Mouse (Mus musculus) hindbrain, embryonic 15.5 days (tissue): ENCODE measurements around the gene 2900026A02Rik. TPM values are rescaled to one million over a fixed set of nuclear protein-coding genes. Genes with fewer than 3 reads are reported as not detected.

ENCODE experiments used
- ATAC-seq: fragments of 200-750 bp; cut with Nextera tagmentation; 2 replicates; pipeline ENCODE4 v1.8.0; 2017; ENCODE audit warnings: low read depth, moderate number of reproducible peaks, moderate TSS enrichment; ENCODE audit not compliant: low FRiP score
- H3K27ac ChIP-seq: fragments of 300-500 bp; sonication (generic); replicated peaks from 2 replicates; pipeline ENCODE4 v1.5.1; 2015; ENCODE audit warnings: mild to moderate bottlenecking, inconsistent platforms
- H3K27me3 ChIP-seq: fragments of 300-500 bp; sonication (generic); 2 replicates; pipeline ENCODE4 v1.6.1; 2015; ENCODE audit warnings: control low read depth, inconsistent platforms
- H3K36me3 ChIP-seq: fragments of 300-500 bp; sonication (generic); 2 replicates; pipeline ENCODE4 v1.6.1; 2015; ENCODE audit warnings: control low read depth, inconsistent platforms
- H3K4me1 ChIP-seq: fragments of 300-500 bp; sonication (generic); replicated peaks from 2 replicates; pipeline ENCODE4 v1.6.1; 2015; ENCODE audit warnings: control low read depth, inconsistent platforms
- H3K4me2 ChIP-seq: fragments of 300-500 bp; sonication (generic); 2 replicates; pipeline ENCODE4 v1.6.1; 2015; ENCODE audit warnings: moderate library complexity, mild to moderate bottlenecking, inconsistent platforms
- H3K4me3 ChIP-seq: fragments of 300-500 bp; sonication (generic); 2 replicates; pipeline ENCODE4 v1.5.1; 2015; ENCODE audit warnings: mild to moderate bottlenecking, inconsistent platforms
- H3K9ac ChIP-seq: fragments of 300-500 bp; sonication (generic); 2 replicates; pipeline ENCODE4 v1.6.1; 2015; ENCODE audit warnings: inconsistent platforms
- H3K9me3 ChIP-seq: fragments of 300-500 bp; sonication (generic); 2 replicates; pipeline ENCODE4 v1.6.1; 2016; ENCODE audit warnings: control low read depth, inconsistent platforms
- WGBS: fragments of 180-500 bp; shearing (Covaris S2); methylation state at CpG from one replicate; pipeline ENCODE4 v1.1.7; 2015; 5-methylcytosine and 5-hydroxymethylcytosine counted together
- polyA plus RNA-seq: library from polyadenylated mRNA; unstranded; fragments of >200 nt; fragmentation: Nextera tagmentation; extraction: Ambion mirVana; gene quantifications from 2 replicates; pipeline ENCODE4 v1.2.1, GENCODE M21; 2015

The 2900026A02Rik gene
- polyA plus RNA-seq: 3.8 and 3.9 TPM in 2 replicates

- Histone ChIP-seq H3K36me3 (no peaks in the 10 kb centered on the region), H3K27me3 (no peaks in the 10 kb centered on the region), H3K27ac (0 out of 2 replicates have a peak within 1 kb of the TSS, but pooled peaks have one; percentile 21), H3K4me2 (peak within 1 kb of the TSS; percentile 87), H3K9ac (peak within 1 kb of the TSS; percentile 45), H3K4me3 (peak within 1 kb of the TSS; percentile 63), H3K9me3 (no peaks in the 10 kb centered on the region), H3K4me1 (peaks cover 16% of the 10 kb centered on the region)
- ATAC-seq: peak; percentile 65
- 10% methylated on average over 43 of the region's 62 CpGs for WGBS
Measured at GRCm38 (mm10) chr5:113221147-113221865, at the start of gene 2900026A02Rik. 2900026A02Rik (minus strand) TSS chr5:113221236.

- H3K9ac ChIP-seq: no peak overlapping the region
- H3K9me3 ChIP-seq: no peaks in the 10 kb centered on the region
- H3K36me3 ChIP-seq: peaks cover 34% of the 10 kb centered on the region
- no peak overlapping the region for H3K4me2 ChIP-seq
- 0 out of 2 replicates have a peak overlapping the region, but pooled peaks have one; percentile 30 for H3K27ac ChIP-seq
- ATAC-seq: no peak
- no peaks in the 10 kb centered on the region for H3K4me1 ChIP-seq
- H3K27me3 ChIP-seq: no peaks in the 10 kb centered on the region
- H3K4me3 ChIP-seq: no peak overlapping the region
- 77% methylated on average over 3 of the region's 3 CpGs for WGBS
Measured at GRCm38 (mm10) chr5:113270043-113270442, 49.0 kb upstream of the 2900026A02Rik start.

- Histone ChIP-seq H3K4me2 (no peak overlapping the region), H3K4me3 (no peak overlapping the region), H3K4me1 (no peaks in the 10 kb centered on the region), H3K27ac (no peak overlapping the region), H3K36me3 (peaks cover 34% of the 10 kb centered on the region), H3K9ac (no peak overlapping the region), H3K9me3 (no peaks in the 10 kb centered on the region), H3K27me3 (no peaks in the 10 kb centered on the region)
- no peak for ATAC-seq
Measured at GRCm38 (mm10) chr5:113268246-113268645, 47.2 kb upstream of the 2900026A02Rik start.

- Histone ChIP-seq H3K9me3 (no peaks in the 10 kb centered on the region), H3K36me3 (peaks cover 40% of the 10 kb centered on the region), H3K4me1 (no peaks in the 10 kb centered on the region), H3K4me2 (no peak overlapping the region), H3K4me3 (no peak overlapping the region), H3K27ac (no peak overlapping the region), H3K27me3 (no peaks in the 10 kb centered on the region), H3K9ac (no peak overlapping the region)
- WGBS: 83% methylated on average over 8 of the region's 8 CpGs
- no peak for ATAC-seq
Measured at GRCm38 (mm10) chr5:113265637-113266036, 44.6 kb upstream of the 2900026A02Rik start.

GRCm38 (mm10) chr5:113250806-113251205, 29.8 kb upstream of the 2900026A02Rik start:
- WGBS: 96% methylated on average over 11 of the region's 11 CpGs
- no peak overlapping the region for H3K9ac ChIP-seq
- peaks cover 56% of the 10 kb centered on the region for H3K36me3 ChIP-seq
- no peak overlapping the region for H3K4me2 ChIP-seq
- no peaks in the 10 kb centered on the region for H3K4me1 ChIP-seq
- H3K9me3 ChIP-seq: no peaks in the 10 kb centered on the region
- H3K27me3 ChIP-seq: no peaks in the 10 kb centered on the region
- no peak overlapping the region for H3K4me3 ChIP-seq
- ATAC-seq: 0 out of 2 replicates have a peak, but pooled peaks have one; percentile 15
- no peak overlapping the region for H3K27ac ChIP-seq

GRCm38 (mm10) chr5:113249263-113249930, 28.4 kb upstream of the 2900026A02Rik start:
- H3K9ac ChIP-seq: no peak overlapping the region
- no peaks in the 10 kb centered on the region for H3K9me3 ChIP-seq
- peaks cover 48% of the 10 kb centered on the region for H3K36me3 ChIP-seq
- no peak overlapping the region for H3K4me2 ChIP-seq
- no peaks in the 10 kb centered on the region for H3K4me1 ChIP-seq
- no peak overlapping the region for H3K27ac ChIP-seq
- no peaks in the 10 kb centered on the region for H3K27me3 ChIP-seq
- H3K4me3 ChIP-seq: no peak overlapping the region
- 90% methylated on average over 8 of the region's 8 CpGs for WGBS
- ATAC-seq: no peak

- no peak overlapping the region for H3K4me2 ChIP-seq
- no peak overlapping the region for H3K4me3 ChIP-seq
- no peak for ATAC-seq
- WGBS: 84% methylated on average over 5 of the region's 5 CpGs
- no peak overlapping the region for H3K27ac ChIP-seq
- H3K9me3 ChIP-seq: no peaks in the 10 kb centered on the region
- no peak overlapping the region for H3K9ac ChIP-seq
- no peaks in the 10 kb centered on the region for H3K36me3 ChIP-seq
- peaks cover 18% of the 10 kb centered on the region for H3K4me1 ChIP-seq
- no peaks in the 10 kb centered on the region for H3K27me3 ChIP-seq
Measured at GRCm38 (mm10) chr5:113230196-113230595, 9.2 kb upstream of the 2900026A02Rik start.

GRCm38 (mm10) chr5:113226632-113227102, 5.6 kb upstream of the 2900026A02Rik start, which contains the start of gene Tmem211:
Tmem211 (plus strand) TSS chr5:113226909.
- H3K9me3 ChIP-seq: no peaks in the 10 kb centered on the region
- WGBS: under 1% methylated on average over 13 of the region's 13 CpGs
- peak within 1 kb of the TSS; percentile 54 for H3K4me2 ChIP-seq
- H3K9ac ChIP-seq: no peak within 1 kb of the TSS; the same call in 1 of the 2 replicates
- H3K27me3 ChIP-seq: no peaks in the 10 kb centered on the region
- peaks cover 18% of the 10 kb centered on the region for H3K4me1 ChIP-seq
- peak within 1 kb of the TSS; percentile 22 for H3K4me3 ChIP-seq
- no peaks in the 10 kb centered on the region for H3K36me3 ChIP-seq
- peak within 1 kb of the TSS; percentile 43 for H3K27ac ChIP-seq
- peak; percentile 82 for ATAC-seq

- H3K4me1 ChIP-seq: peaks cover 18% of the 10 kb centered on the region
- H3K27me3 ChIP-seq: no peaks in the 10 kb centered on the region
- peak overlapping the region; percentile 54 for H3K4me2 ChIP-seq
- H3K36me3 ChIP-seq: no peaks in the 10 kb centered on the region
- H3K27ac ChIP-seq: peak overlapping the region; percentile 43
- H3K4me3 ChIP-seq: peak overlapping the region; percentile 22
- no peaks in the 10 kb centered on the region for H3K9me3 ChIP-seq
- 10% methylated on average over 25 of the region's 25 CpGs for WGBS
- H3K9ac ChIP-seq: no peak overlapping the region
- ATAC-seq: peak; percentile 12; the same call in 1 of the 2 replicates
Measured at GRCm38 (mm10) chr5:113225686-113226435, 4.8 kb upstream of the 2900026A02Rik start.

- Histone ChIP-seq H3K4me2 (peak overlapping the region; percentile 54), H3K9ac (no peak overlapping the region), H3K4me1 (peaks cover 23% of the 10 kb centered on the region), H3K27ac (no peak overlapping the region), H3K36me3 (no peaks in the 10 kb centered on the region), H3K27me3 (no peaks in the 10 kb centered on the region), H3K4me3 (no peak overlapping the region), H3K9me3 (no peaks in the 10 kb centered on the region)
- 16% methylated on average over 10 of the region's 10 CpGs for WGBS
- ATAC-seq: no peak
Measured at GRCm38 (mm10) chr5:113225271-113225670, 4.2 kb upstream of the 2900026A02Rik start.

- Histone ChIP-seq H3K27me3 (no peaks in the 10 kb centered on the region), H3K9ac (no peak overlapping the region), H3K4me3 (no peak overlapping the region), H3K36me3 (no peaks in the 10 kb centered on the region), H3K27ac (no peak overlapping the region), H3K9me3 (no peaks in the 10 kb centered on the region), H3K4me1 (peaks cover 25% of the 10 kb centered on the region), H3K4me2 (no peak overlapping the region)
- no peak for ATAC-seq
- 56% methylated on average over 4 of the region's 4 CpGs for WGBS
Measured at GRCm38 (mm10) chr5:113223888-113224287, 2.9 kb upstream of the 2900026A02Rik start.
